11 mouse cellular contexts compared by ENCODE assay signal in genomic region chr8:93599306-93599705, GRCm38 (mm10).
DNase-seq lines count a peak whose midpoint lies in the region; ATAC-seq lines count a peak whose summit lies in the region.
"Had no signal": no experiment of that assay in that cellular context is flagged by ENCODE, and none has a peak within 500 bp of the region (broad histone marks: within the 10 kb centered on the region; RNA-seq: fewer than 3 reads in every experiment).

No protein-coding gene starts in this region.

- peak; percentile 68; the same call in 1 of the 2 replicates for ATAC-seq in hindbrain, embryonic 16.5 days
- ATAC-seq in hindbrain, embryonic 11.5 days (ENCODE audit: low FRiP score) = no peak
- ATAC-seq in stomach, embryonic 14.5 days (ENCODE audit: insufficient number of reproducible peaks, insufficient read depth, low FRiP score, low read depth) = no peak

- no peak overlapping the region for H3K4me3 ChIP-seq in hindbrain, embryonic 16.5 days (ENCODE audit: low read length)
- H3K4me3 ChIP-seq in hindbrain, embryonic 11.5 days (ENCODE audit: low read depth, low read length) = no peak overlapping the region
- H3K4me3 ChIP-seq in stomach, embryonic 14.5 days (ENCODE audit: low read depth, low read length) = no peak overlapping the region
- H3K4me3 ChIP-seq: myocyte had no signal

- H3K9ac ChIP-seq in hindbrain, embryonic 16.5 days (ENCODE audit: low read depth, low read length) = no peak overlapping the region
- H3K9ac ChIP-seq in hindbrain, embryonic 11.5 days (ENCODE audit: low read depth, low read length) = no peak overlapping the region
- no peak overlapping the region for H3K9ac ChIP-seq in stomach, embryonic 14.5 days (replicated peaks; ENCODE audit: low read depth, low read length)

- H3K4me2 ChIP-seq in hindbrain, embryonic 16.5 days (ENCODE audit: low read length) = peak overlapping the region; percentile 10; the same call in 1 of the 2 replicates
- H3K4me2 ChIP-seq in hindbrain, embryonic 11.5 days (replicated peaks; ENCODE audit: low read depth, low read length) = no peak overlapping the region
- no peak overlapping the region for H3K4me2 ChIP-seq in stomach, embryonic 14.5 days (replicated peaks; ENCODE audit: low read depth, low read length)

- H3K9me3 ChIP-seq in hindbrain, embryonic 16.5 days (ENCODE audit: control insufficient read depth, low read length) = no peaks in the 10 kb centered on the region
- H3K9me3 ChIP-seq in hindbrain, embryonic 11.5 days (ENCODE audit: control insufficient read depth, low read length) = no peaks in the 10 kb centered on the region
- no peaks in the 10 kb centered on the region for H3K9me3 ChIP-seq in stomach, embryonic 14.5 days (ENCODE audit: control insufficient read depth, low read depth, low read length)

- no peaks in the 10 kb centered on the region for H3K27me3 ChIP-seq in hindbrain, embryonic 16.5 days (replicated peaks; ENCODE audit: control insufficient read depth, insufficient read depth, low read length)
- H3K27me3 ChIP-seq in hindbrain, embryonic 11.5 days (ENCODE audit: control insufficient read depth, insufficient read depth, low read length) = no peaks in the 10 kb centered on the region
- no peaks in the 10 kb centered on the region for H3K27me3 ChIP-seq in stomach, embryonic 14.5 days (ENCODE audit: control insufficient read depth, insufficient read depth, low read length)

- H3K4me1 ChIP-seq in hindbrain, embryonic 16.5 days (ENCODE audit: control insufficient read depth, insufficient read depth, low read depth, low read length) = peaks cover 13% of the 10 kb centered on the region
- H3K4me1 ChIP-seq in hindbrain, embryonic 11.5 days (replicated peaks; ENCODE audit: control insufficient read depth, insufficient read depth, low read length) = no peaks in the 10 kb centered on the region
- peaks cover 13% of the 10 kb centered on the region; the same call in 1 of the 2 replicates for H3K4me1 ChIP-seq in stomach, embryonic 14.5 days (ENCODE audit: control insufficient read depth, insufficient read depth, low read length)

- peak; percentile 9 for DNase-seq in embryo, embryonic 11 days
- DNase-seq in embryo, embryonic 10.5 days (ENCODE audit: low spot score) = no peak
- no peak for DNase-seq in hindbrain, embryonic 11.5 days (ENCODE audit: low spot score)
- DNase-seq in lung, postnatal 10 days = peak; percentile 5
- DNase-seq in lung, postnatal 14 days = no peak
- no peak for DNase-seq in thymus, postnatal 10 days (ENCODE audit: low spot score in 2 of 2)
- DNase-seq: B cell, adult 2 months; cerebellum, adult 9-11 months had no signal

- 50% methylated on average over 9 of the region's 9 CpGs for WGBS in hindbrain, embryonic 16.5 days
- 67% methylated on average over 9 of the region's 9 CpGs for WGBS in hindbrain, embryonic 11.5 days
- WGBS in stomach, embryonic 14.5 days = 49% methylated on average over 9 of the region's 9 CpGs

- no peaks in the 10 kb centered on the region for H3K36me3 ChIP-seq in hindbrain, embryonic 16.5 days (ENCODE audit: control insufficient read depth, insufficient read depth, low read length)
- H3K36me3 ChIP-seq in hindbrain, embryonic 11.5 days (ENCODE audit: control insufficient read depth, insufficient read depth, low read length) = no peaks in the 10 kb centered on the region
- H3K36me3 ChIP-seq in stomach, embryonic 14.5 days (ENCODE audit: control insufficient read depth, insufficient read depth, low read length) = no peaks in the 10 kb centered on the region

- H3K27ac ChIP-seq in hindbrain, embryonic 16.5 days (ENCODE audit: low read depth, low read length) = no peak overlapping the region
- H3K27ac ChIP-seq in hindbrain, embryonic 11.5 days (ENCODE audit: low read depth, low read length) = no peak overlapping the region
- peak overlapping the region; percentile 73; the same call in 1 of the 2 replicates for H3K27ac ChIP-seq in stomach, embryonic 14.5 days (ENCODE audit: low read length)

Comparison
In these comparisons a context has a peak if more than half of its experiments do, and no peak if none do; other contexts are left out.
1. DNase-seq: peak in embryo, embryonic 11 days (single experiment) and lung, postnatal 10 days (single experiment); none in embryo, embryonic 10.5 days (single experiment), hindbrain, embryonic 11.5 days (single experiment), lung, postnatal 14 days (single experiment) and thymus, postnatal 10 days (0 of 2).